Mouse (Mus musculus) ovary, adult 18-20 months (tissue): ENCODE measurements around the gene Trappc10.
A peak's percentile ranks its signal among the peaks of the same experiment; 100 is the strongest.

ENCODE experiments used
- DNase-seq: peaks from one replicate; pipeline ENCODE4 v3.0.0; 2022; ENCODE audit warnings: low spot score, mixed read lengths

The Trappc10 gene

GRCm38 (mm10) chr10:78258142-78258675 is 13.8 kb upstream of the Trappc10 start:
- no peak for DNase-seq

GRCm38 (mm10) chr10:78255646-78256059 is 11.2 kb upstream of the Trappc10 start:
- peak; percentile 23 for DNase-seq

GRCm38 (mm10) chr10:78247206-78247605 is 2.8 kb upstream of the Trappc10 start:
- no peak for DNase-seq

- DNase-seq, result no peak
Observed at GRCm38 (mm10) chr10:78246725-78247124, 2.3 kb upstream of the Trappc10 start.

- no peak for DNase-seq
Observed at GRCm38 (mm10) chr10:78245225-78245547, 745 bp upstream of the Trappc10 start.

GRCm38 (mm10) chr10:78244058-78244437 is 393 bp downstream of the Trappc10 start:
- DNase-seq, result peak; percentile 16

GRCm38 (mm10) chr10:78238926-78239325 is 5.5 kb downstream of the Trappc10 start:
- no peak for DNase-seq

- DNase-seq, result no peak
Observed at GRCm38 (mm10) chr10:78238297-78238696, 6.1 kb downstream of the Trappc10 start.

GRCm38 (mm10) chr10:78237809-78238208 is 6.6 kb downstream of the Trappc10 start:
- DNase-seq, result no peak

GRCm38 (mm10) chr10:78236885-78237629 is 7.4 kb downstream of the Trappc10 start:
- DNase-seq, result no peak

- DNase-seq, result no peak
Observed at GRCm38 (mm10) chr10:78233756-78234155, 10.7 kb downstream of the Trappc10 start.

- DNase-seq, result no peak
Observed at GRCm38 (mm10) chr10:78233161-78233560, 11.3 kb downstream of the Trappc10 start.

- DNase-seq, result no peak
Observed at GRCm38 (mm10) chr10:78232301-78232980, 12.0 kb downstream of the Trappc10 start.

GRCm38 (mm10) chr10:78228560-78228928 is 15.9 kb downstream of the Trappc10 start:
- DNase-seq, result no peak

GRCm38 (mm10) chr10:78227875-78228559 is 16.4 kb downstream of the Trappc10 start:
- DNase-seq, result no peak

GRCm38 (mm10) chr10:78224136-78224535 is 20.3 kb downstream of the Trappc10 start:
- no peak for DNase-seq

GRCm38 (mm10) chr10:78222908-78223307 is 21.5 kb downstream of the Trappc10 start:
- no peak for DNase-seq

- no peak for DNase-seq
Observed at GRCm38 (mm10) chr10:78221315-78221714, 23.1 kb downstream of the Trappc10 start.

GRCm38 (mm10) chr10:78219528-78219927 is 24.9 kb downstream of the Trappc10 start:
- no peak for DNase-seq

- no peak for DNase-seq
Observed at GRCm38 (mm10) chr10:78218576-78218975, 25.9 kb downstream of the Trappc10 start.

- DNase-seq, result no peak
Observed at GRCm38 (mm10) chr10:78216376-78217083, 27.9 kb downstream of the Trappc10 start.

- DNase-seq, result no peak
Observed at GRCm38 (mm10) chr10:78214371-78214770, 30.1 kb downstream of the Trappc10 start.
